10 mouse cellular contexts compared by ENCODE assay signal in the genomic region with DNA sequence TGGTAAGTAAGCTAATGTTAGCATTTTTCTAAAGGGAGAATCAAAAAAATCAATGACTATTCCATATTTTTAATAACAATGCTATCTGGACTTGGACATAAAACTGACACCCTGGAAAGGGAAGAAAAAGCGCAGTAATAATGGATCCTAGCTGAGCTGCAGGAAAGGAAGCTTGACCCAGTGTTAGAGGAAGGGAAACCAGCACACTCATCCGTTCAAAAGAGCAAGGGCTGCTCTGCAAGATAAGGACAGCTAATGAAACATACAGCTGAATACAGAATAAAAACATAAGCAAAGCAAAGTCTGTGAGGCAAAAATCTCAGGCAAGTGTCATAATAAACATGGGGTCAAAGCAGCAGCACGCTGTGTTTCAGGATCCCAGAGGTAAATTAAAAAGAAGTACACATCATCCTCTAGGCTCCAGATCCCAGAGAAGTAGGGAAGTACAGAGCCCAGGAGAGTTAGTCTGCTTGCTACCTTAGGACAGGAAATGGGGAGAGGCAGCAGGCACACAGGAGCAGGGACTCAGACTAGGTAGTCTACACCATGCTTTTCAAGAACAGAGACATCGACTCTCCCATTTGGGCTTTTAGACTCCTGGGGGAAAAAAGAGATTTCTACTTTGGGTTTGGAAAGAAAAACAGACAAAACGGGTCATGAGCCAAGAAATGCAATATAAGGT.
"Had no signal": no experiment of that assay in that cellular context is flagged by ENCODE, and none has a peak within 500 bp of the region (broad histone marks: within the 10 kb centered on the region; RNA-seq: fewer than 3 reads in every experiment).

No protein-coding gene starts in this region.

- H3K27me3 ChIP-seq: kidney, embryonic 15.5 days; midbrain, embryonic 13.5 days had no signal

- H3K4me1 ChIP-seq: kidney, embryonic 15.5 days; limb, embryonic 10.5 days; midbrain, embryonic 13.5 days had no signal

- H3K9me3 ChIP-seq: kidney, embryonic 15.5 days; limb, embryonic 10.5 days; midbrain, embryonic 13.5 days had no signal

- H3K9ac ChIP-seq: kidney, embryonic 15.5 days; midbrain, embryonic 13.5 days had no signal

- H3K4me2 ChIP-seq: kidney, embryonic 15.5 days; liver, embryonic 11.5 days; midbrain, embryonic 13.5 days had no signal

- H3K36me3 ChIP-seq: kidney, embryonic 15.5 days; limb, embryonic 10.5 days; midbrain, embryonic 13.5 days had no signal

- ATAC-seq: midbrain, embryonic 13.5 days had no signal

- H3K27ac ChIP-seq: kidney, embryonic 15.5 days; left cerebral cortex, adult 2 months; limb, embryonic 10.5 days; midbrain, embryonic 13.5 days had no signal

- DNase-seq: kidney, adult 2 months; kidney, postnatal 14 days; lung, postnatal 36 days; right cerebral cortex, postnatal 25 days; thymus, postnatal 4 days had no signal

- H3K4me3 ChIP-seq: kidney, embryonic 15.5 days; left cerebral cortex, adult 2 months; limb, embryonic 10.5 days; midbrain, embryonic 13.5 days had no signal
